8 mouse cellular contexts compared by ENCODE assay signal in the genomic region with DNA sequence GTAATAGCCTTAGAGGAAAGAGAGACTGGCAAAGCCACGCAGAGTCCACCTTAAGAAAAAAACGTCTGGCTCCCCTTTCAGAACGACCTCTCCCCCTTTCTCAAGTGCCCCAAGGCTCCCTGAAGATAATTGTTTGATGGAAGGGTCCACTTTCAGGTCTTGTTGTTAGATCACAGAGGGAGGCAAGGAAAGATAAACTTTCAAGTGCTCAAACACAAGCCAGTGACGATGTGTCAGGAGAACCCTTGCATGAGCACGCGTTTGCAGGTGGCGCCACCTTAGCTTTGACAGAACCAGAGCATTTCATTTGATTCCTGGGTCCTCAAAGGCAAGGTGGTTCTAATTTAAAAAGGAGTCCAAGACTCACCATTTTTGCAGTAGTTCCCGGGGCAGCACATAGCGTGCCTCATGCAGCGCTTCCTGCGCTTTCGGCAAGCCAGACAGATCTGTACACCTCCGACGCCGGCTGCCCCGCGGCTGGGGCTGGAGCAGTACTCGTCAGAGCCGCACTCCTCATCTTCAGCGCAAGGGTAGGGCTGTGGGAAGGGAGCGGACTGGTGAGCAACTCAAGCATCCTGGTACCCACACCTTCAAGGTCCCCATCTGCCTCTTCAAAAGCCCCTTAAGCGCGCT. TPM values are rescaled to one million over a fixed set of nuclear protein-coding genes. Genes with fewer than 3 reads are reported as not detected.
A peak's percentile ranks its signal among the peaks of the same experiment; 100 is the strongest.
DNase-seq lines count a peak whose midpoint lies in the region; ATAC-seq lines count a peak whose summit lies in the region.

No protein-coding gene starts in this region.

- no peaks in the 10 kb centered on the region for H3K36me3 ChIP-seq in heart, embryonic 13.5 days
- no peaks in the 10 kb centered on the region for H3K36me3 ChIP-seq in midbrain, embryonic 16.5 days (ENCODE audit: control insufficient read depth, insufficient read depth, low read length)

- H3K9me3 ChIP-seq in heart, embryonic 13.5 days, result no peaks in the 10 kb centered on the region
- no peaks in the 10 kb centered on the region for H3K9me3 ChIP-seq in midbrain, embryonic 16.5 days (replicated peaks; ENCODE audit: control insufficient read depth, low read length, poor library complexity, severe bottlenecking)

- peak overlapping the region; percentile 51 for H3K4me3 ChIP-seq in heart, embryonic 13.5 days
- peak overlapping the region; percentile 35 for H3K4me3 ChIP-seq in midbrain, embryonic 16.5 days (ENCODE audit: low read depth, low read length)

- intact Hi-C loops in heart, postnatal 36 days (cut with DNase I), result no loop called here

- WGBS in heart, embryonic 13.5 days, result 2% methylated on average over 23 of the region's 23 CpGs
- under 1% methylated on average over 21 of the region's 23 CpGs for WGBS in midbrain, embryonic 16.5 days

- no peak overlapping the region for H3K27ac ChIP-seq in heart, embryonic 13.5 days (replicated peaks)
- no peak overlapping the region for H3K27ac ChIP-seq in midbrain, embryonic 16.5 days (ENCODE audit: low read length)

- no peak for DNase-seq in heart, postnatal 36 days
- DNase-seq in embryo, embryonic 9.5 days (ENCODE audit: extremely low spot score), result peak; percentile 56
- DNase-seq in kidney, postnatal 10 days, result peak; percentile 26
- DNase-seq in layer of hippocampus, postnatal 25 days (ENCODE audit: extremely low spot score in 1 of 2, low spot score in 1 of 2), result no peak
- DNase-seq in left cerebral cortex, adult 8-10 months (ENCODE audit: low spot score in 2 of 2), result no peak

- H3K4me1 ChIP-seq in heart, embryonic 13.5 days, result peaks cover 19% of the 10 kb centered on the region
- H3K4me1 ChIP-seq in midbrain, embryonic 16.5 days (ENCODE audit: control insufficient read depth, insufficient read depth, low read length), result peaks cover 11% of the 10 kb centered on the region

- no peak for ATAC-seq in heart, embryonic 13.5 days (ENCODE audit: extremely low read depth, insufficient number of reproducible peaks, low FRiP score, low TSS enrichment)
- ATAC-seq in midbrain, embryonic 16.5 days, result peak; percentile 70
- no peak for ATAC-seq in monocyte, adult 5-6 weeks (replicated peaks; ENCODE audit: insufficient number of reproducible peaks, low FRiP score, low TSS enrichment, poor library complexity, severe bottlenecking)

- H3K4me2 ChIP-seq in heart, embryonic 13.5 days, result peak overlapping the region; percentile 74
- peak overlapping the region; percentile 74 for H3K4me2 ChIP-seq in midbrain, embryonic 16.5 days (ENCODE audit: low read length)

- peaks cover 73% of the 10 kb centered on the region for H3K27me3 ChIP-seq in heart, embryonic 13.5 days (replicated peaks)
- peaks cover 13% of the 10 kb centered on the region for H3K27me3 ChIP-seq in midbrain, embryonic 16.5 days (ENCODE audit: control insufficient read depth, insufficient read depth, low read depth, low read length)

- H3K9ac ChIP-seq in heart, embryonic 13.5 days, result peak overlapping the region; percentile 57
- 0 out of 2 replicates have a peak overlapping the region, but pooled peaks have one; percentile 31 for H3K9ac ChIP-seq in midbrain, embryonic 16.5 days (ENCODE audit: low read depth, low read length)

RNA-seq across cellular contexts. Expression of gene Dkk1, which starts 0.9 kb away (rescaled TPM):
- polyA plus RNA-seq in heart, embryonic 13.5 days (2015; fragmentation: Nextera tagmentation; extraction: Ambion mirVana), result 0.19 and 0.23 TPM in 2 replicates
- not detected for total RNA-seq in heart, postnatal 36 days (2021)
- polyA plus RNA-seq in midbrain, embryonic 16.5 days (2015; fragmentation: Nextera tagmentation; extraction: Ambion mirVana), result 1.6 and 2.1 TPM in 2 replicates
- not detected for total RNA-seq in layer of hippocampus, postnatal 25 days (2021)
- not detected for total RNA-seq in left cerebral cortex, adult 8-10 months (2022)
- not detected in 3 replicates for total RNA-seq in monocyte, adult 5-6 weeks (2017)

Comparison
In these comparisons a context has a peak if more than half of its experiments do, and no peak if none do; other contexts are left out.
1. DNase-seq: peak in embryo, embryonic 9.5 days (single experiment) and kidney, postnatal 10 days (single experiment); none in heart, postnatal 36 days (0 of 2), layer of hippocampus, postnatal 25 days (0 of 2) and left cerebral cortex, adult 8-10 months (0 of 2).